Mouse (Mus musculus) embryo, embryonic 10 days (tissue): ENCODE results near the gene Klk1b4.
"Not testable (repeated sequence)": the region's sequence is repeated elsewhere in the genome, so short reads cannot be mapped to it uniquely, and the experiment has no call there.

ENCODE experiments used
- DNase-seq: peaks from one replicate; pipeline ENCODE4 v3.0.0-alpha.2; 2015; ENCODE audit warnings: low spot score

The Klk1b4 gene

DNA sequence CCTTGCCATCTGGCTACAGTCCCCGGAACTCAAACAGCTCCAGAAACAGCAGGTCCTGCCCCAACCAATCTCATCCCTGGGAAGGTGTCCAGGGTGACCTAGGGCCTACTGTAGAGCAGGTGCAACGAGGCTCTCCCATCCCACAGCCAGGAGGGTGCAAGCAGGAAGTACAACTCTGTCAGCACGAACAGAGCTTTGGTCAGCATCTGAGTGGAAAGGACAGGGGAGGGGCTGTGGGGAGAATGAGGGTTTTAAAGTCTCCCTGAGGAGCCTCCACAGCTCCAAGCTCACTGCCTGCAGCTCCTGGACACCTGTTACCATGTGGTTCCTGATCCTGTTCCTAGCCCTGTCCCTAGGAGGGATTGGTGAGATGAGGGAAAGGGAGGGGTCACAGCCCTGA, at the start of gene Klk1b4:
TSS of gene Klk1b4 (plus strand) at position 301 of the 400 bp plus-strand sequence.
- not testable (repeated sequence) for DNase-seq

DNA sequence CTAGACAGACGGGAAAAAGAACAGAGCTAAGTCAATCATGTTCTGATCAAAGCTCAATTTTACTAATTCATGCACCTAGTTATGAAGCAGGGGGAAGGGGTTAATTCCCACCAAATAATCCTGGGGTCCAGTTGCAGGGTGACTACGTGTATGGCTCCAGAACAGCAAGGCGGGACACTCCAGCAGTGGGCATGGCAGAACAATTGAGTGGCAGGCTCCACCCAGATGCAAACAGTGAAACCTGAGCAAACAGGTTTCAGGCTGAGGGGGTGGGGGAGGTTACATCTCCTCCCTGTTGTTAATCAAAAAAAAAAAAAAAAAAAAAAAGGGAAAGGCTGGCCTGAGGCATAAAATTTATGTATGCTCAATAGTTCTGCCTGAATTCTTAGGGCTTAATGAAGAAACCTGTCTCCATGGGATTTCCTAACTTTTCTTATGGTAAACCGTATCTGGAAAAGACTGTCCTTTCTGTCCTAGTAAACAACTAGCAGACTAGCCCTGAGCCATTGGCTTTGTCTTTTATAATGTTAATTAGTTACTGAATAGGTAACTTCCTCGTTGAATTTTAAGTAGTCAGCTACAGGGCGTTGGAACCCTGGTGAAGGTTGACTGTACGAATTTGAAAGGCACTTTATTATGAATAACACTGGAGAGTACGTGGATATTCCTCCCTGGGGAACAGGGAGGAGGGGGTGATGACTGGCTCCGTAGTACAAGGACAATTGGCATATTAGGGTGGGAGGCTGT, 27.8 kb upstream of the Klk1b4 start:
- DNase-seq: no peak

DNA sequence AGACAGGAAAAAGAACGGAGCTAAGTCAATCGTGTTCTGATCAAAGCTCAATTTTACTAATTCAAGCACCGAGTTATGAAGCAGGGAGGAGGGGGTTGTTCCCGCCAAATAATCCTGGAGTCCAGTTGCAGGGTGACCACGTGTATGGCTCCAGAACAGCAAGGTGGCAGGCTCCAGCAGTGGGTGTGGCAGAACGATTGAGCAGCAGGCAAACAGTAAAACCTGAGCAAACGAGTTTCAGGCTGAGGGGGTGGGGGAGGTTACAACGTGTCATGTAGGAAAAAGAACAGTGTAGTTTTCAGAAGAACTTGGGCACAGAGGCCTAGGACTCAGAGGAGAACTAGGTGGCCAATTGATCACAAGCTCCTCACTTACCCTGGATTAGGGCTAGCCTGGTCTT, 20.7 kb upstream of the Klk1b4 start:
- DNase-seq: not testable (repeated sequence)

GRCm38 (mm10) chr7:44187936-44188335, 19.3 kb upstream of the Klk1b4 start, which contains the start of gene Klk1b24:
Gene Klk1b24, plus strand, starts transcription at chr7:44188236.
- DNase-seq: not testable (repeated sequence)

GRCm38 (mm10) chr7:44193466-44193865, 13.8 kb upstream of the Klk1b4 start:
- DNase-seq: not testable (repeated sequence)

- DNase-seq: no peak
These were observed 9.3 kb upstream of the Klk1b4 start, which contains the start of gene Klk1b3 for GRCm38 (mm10) chr7:44197891-44198290. Gene Klk1b3, plus strand, starts transcription at chr7:44198191.

DNA sequence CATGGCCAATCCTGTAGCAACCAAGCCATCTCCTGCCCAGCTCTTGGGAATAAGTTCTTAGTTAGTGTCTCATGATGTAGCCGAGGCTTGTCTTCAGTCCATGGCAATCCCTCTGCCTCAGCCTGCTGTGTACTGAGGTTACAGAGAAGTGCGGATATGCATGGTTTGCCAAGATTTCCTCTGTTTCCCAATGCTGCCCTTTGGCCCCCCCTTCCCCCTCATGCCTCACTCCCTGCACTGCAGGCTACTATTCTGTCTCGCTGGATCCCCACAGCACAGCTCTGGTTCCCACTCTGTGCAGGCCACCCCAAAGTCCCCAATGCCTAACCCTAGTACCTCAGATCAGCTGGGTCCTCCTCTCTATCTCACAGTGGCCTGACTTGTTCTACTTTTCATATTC, 1.1 kb downstream of the Klk1b4 start:
- no peak for DNase-seq

GRCm38 (mm10) chr7:44215645-44216044, 8.4 kb downstream of the Klk1b4 start, which contains the start of gene Klk1b5:
Gene Klk1b5, plus strand, starts transcription at chr7:44215945.
- DNase-seq: no peak

DNA sequence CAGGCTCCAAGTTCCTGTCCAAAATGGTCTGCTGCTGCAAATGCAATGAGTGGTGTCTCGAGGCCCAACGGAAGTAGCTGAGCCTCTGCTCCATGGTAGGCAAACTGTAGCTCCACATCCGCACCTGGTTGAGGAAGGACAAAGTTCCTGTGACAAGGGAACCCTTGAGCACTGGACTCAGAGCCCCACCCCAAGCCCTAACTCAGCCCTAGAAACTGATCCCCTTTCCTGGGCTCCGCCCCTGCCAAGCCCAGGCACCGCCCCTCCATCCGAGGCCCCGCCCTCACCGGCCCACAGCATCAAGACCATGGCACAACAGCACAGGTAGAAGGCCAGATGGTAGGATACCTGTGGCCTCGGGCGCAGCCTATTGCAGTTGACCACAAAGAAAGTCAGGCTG, 14.4 kb downstream of the Klk1b4 start:
- DNase-seq: not testable (repeated sequence)

DNA sequence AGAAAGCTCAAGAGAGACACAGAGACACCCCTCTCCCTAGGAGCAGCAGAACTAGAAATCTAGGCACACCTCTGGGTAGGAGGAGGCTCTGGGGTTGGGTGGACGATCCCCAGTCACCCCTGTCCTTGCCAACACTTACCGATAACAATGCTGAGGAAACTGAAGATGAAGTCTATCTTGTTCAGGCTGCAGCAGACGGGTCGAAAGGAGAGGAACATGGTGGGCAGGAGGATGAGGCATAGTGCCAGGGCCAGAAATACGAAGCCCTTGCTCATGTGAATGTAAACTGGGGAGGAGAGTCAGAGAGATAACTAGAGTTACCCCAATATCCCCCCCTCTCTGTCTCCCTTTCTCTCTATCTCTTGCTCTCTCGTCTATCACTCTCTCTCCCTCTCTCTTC, 15.1 kb downstream of the Klk1b4 start:
- not testable (repeated sequence) for DNase-seq

DNA sequence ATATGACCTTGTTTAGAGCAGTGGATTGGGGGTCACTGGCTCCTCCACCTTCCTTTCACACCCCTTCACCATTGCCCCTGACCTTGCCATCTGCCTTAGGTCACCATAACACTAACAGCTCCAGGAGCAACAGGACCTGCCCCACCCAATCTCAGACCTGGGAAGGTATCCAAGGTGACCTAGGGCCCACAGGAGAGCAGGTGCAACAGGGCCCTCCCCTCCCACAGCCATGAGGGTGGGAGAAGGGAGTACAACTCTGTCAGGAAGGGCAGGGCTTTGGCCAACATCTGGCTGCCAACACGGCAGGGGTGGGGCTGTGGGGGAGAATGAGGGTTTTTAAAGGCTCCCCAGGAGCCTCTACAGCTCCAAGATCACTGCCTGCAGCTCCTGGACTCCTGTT, 17.8 kb downstream of the Klk1b4 start, which contains the start of gene Klk1:
TSS of gene Klk1 (plus strand) at position 285 of the 400 bp plus-strand sequence.
- DNase-seq: no peak

DNA sequence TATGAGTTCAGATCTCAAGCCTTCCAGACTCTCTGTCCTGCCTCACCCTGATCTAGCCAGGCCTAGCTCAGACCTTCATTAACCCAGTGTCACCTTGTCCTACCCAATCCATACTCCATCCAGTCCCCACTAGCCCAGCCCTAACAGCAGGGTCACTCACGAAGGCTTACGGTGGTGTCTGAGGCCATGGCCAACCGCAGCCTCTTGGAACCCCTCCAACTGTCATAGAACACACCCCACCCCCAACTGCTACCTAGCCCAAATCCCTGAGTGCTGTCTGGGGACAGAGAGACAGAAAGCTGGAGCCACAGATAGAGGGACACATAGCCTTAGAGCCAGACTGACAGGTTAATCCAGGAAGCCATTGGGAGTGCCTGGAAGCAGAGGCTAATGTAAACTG, 28.7 kb downstream of the Klk1b4 start, which contains the start of gene Gm36864:
TSS of gene Gm36864 (plus strand) at position 269 of the 400 bp plus-strand sequence.
- DNase-seq: no peak

GRCm38 (mm10) chr7:44239913-44240312, 32.7 kb downstream of the Klk1b4 start:
- no peak for DNase-seq

- no peak for DNase-seq
These were observed 33.5 kb downstream of the Klk1b4 start for GRCm38 (mm10) chr7:44240712-44241111.

DNA sequence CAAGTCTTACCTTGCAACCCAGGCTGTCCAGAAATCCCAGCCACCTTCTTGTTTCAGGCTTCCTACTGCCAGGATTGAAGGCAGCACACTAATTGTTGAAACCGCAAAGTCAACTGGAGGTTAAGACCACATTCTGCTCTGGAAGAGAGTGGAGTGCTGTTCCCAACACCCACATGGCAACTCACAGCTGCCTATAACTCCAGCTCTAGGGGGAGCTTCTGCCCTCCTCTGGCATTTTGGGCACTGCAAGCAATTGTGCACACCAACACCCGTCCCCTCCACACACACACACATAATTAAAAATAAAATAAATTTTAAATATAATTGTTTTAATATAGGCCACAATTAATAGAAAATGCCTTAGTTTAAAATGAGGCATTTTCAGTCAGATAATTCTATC, 33.9 kb downstream of the Klk1b4 start:
- peak; percentile 3 for DNase-seq

- no peak for DNase-seq
These were observed 36.8 kb downstream of the Klk1b4 start for GRCm38 (mm10) chr7:44244080-44244479.

- peak; percentile 88 for DNase-seq
These were observed 39.1 kb downstream of the Klk1b4 start, which contains the start of the genes 1700028J19Rik and 2410002F23Rik for GRCm38 (mm10) chr7:44246055-44246983. Gene 1700028J19Rik, minus strand, starts transcription at chr7:44246695. Gene 2410002F23Rik, plus strand, starts transcription at chr7:44246722.

- peak; percentile 43 for DNase-seq
These were observed 39.8 kb downstream of the Klk1b4 start for GRCm38 (mm10) chr7:44246984-44247470.

DNA sequence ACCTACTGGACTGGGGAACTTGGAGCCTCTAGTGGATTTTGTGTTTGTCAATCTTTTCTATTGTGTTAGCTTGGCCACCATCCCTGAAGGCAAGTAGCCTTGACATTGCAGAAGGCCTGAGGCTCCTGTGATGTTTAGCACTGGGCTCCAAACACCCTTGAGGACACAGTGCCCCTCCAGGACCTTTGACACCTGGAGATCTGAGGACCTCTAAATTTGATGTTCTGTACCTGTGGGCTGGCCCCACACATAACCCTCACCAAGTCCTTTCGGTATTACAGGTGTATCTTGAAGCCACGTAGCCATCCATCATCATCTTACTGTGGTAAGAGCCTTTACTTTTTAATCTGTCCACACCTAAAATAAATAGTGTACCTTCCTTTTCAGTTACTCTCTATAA, 40.7 kb downstream of the Klk1b4 start:
- no peak for DNase-seq

DNA sequence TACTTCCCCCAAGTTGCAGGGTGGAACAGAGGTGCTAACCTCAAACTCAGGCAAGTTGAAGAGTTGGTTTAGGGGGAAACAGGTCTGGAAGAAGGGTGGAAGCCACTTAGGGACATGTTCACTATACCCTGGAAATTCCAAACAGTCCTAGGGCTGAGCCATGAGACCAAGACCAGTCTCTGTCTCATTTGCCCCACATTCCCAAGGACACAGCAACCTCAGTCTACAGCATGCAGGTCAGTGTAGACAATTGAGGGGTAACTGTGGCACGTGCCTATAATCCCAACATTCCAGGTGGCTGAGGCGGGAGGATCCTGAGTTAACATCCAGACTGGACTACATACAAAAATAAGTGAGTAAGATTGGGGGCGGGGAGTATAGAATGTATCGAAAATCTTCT, 42.0 kb downstream of the Klk1b4 start:
- DNase-seq: no peak

GRCm38 (mm10) chr7:44250732-44251275, 43.6 kb downstream of the Klk1b4 start:
- not testable (repeated sequence) for DNase-seq
